8 mouse cellular contexts compared by ENCODE assay signal in the genomic region with DNA sequence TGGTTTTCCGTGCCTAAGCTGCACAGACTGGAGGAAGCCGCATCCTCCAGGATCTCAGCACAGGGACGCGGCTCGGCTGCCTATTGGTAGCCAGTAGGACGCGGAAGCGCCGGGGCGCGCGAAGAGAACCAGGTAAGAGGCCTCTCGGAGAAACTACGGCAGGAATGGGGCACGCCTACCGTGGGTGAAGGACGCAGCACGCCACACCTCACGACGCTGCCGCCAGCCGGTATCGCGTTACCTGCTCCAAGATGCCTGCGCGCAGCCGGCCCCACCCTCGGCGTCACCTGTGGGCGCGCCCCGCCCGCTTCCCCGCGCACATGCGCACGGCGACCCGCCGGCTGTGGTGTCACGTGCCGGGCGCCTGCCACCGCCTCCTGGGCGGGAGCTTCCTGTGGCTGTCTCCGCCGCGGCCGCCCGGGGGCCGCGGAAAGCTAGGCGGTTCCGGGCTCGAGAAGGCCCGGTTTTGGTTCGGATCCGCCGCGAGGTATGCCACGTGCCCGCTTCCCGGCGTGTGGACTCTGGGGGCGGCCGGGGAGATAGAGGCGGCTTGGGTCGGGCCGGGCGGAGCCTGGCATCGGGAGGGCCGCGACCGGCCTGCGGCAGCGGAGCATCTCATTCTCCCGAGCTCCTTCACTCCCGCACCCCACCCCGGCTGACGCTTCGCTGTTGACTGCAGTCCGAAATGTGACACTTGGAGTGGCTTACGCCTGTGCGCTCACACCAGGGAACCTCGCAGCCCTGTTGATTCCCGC. TPM values are rescaled to one million over a fixed set of nuclear protein-coding genes. Genes with fewer than 3 reads are reported as not detected.
DNase-seq lines count a peak whose midpoint lies in the region; ATAC-seq lines count a peak whose summit lies in the region.

TSS of gene Cc2d1b (plus strand) at position 354 of the 755 bp plus-strand sequence.

- DNase-seq in Muller cell, postnatal 12 days (ENCODE audit: inconsistent ontology term) = peak; percentile 95
- DNase-seq in cerebellum, adult 9-11 months = peak; percentile 97
- DNase-seq in frontal cortex, adult 2 months (ENCODE audit: extremely low spot score in 1 of 2, low spot score in 1 of 2) = peak; percentile 84 to 91
- peak; percentile 91 for DNase-seq in hindbrain, embryonic 11.5 days (ENCODE audit: low spot score)
- DNase-seq in layer of hippocampus, postnatal 14 days (ENCODE audit: low spot score in 2 of 2) = peak; percentile 85 to 90
- peak; percentile 90 for DNase-seq in lung, postnatal 14 days
- peak; percentile 86 for DNase-seq in retina, adult 2 months (ENCODE audit: low read depth, low spot score)
- peak; percentile 90 to 94 for DNase-seq in thymus, postnatal 36 days

- peak; percentile 94 for ATAC-seq in hindbrain, embryonic 11.5 days (ENCODE audit: low FRiP score)

- peak within 1 kb of the TSS; percentile 83 for H3K4me3 ChIP-seq in hindbrain, embryonic 11.5 days (ENCODE audit: low read depth, low read length)

- H3K9me3 ChIP-seq in hindbrain, embryonic 11.5 days (ENCODE audit: control insufficient read depth, low read length) = no peaks in the 10 kb centered on the region

- under 1% methylated on average over 73 of the region's 86 CpGs for WGBS in hindbrain, embryonic 11.5 days

- peak within 1 kb of the TSS; percentile 78 for H3K27ac ChIP-seq in hindbrain, embryonic 11.5 days (ENCODE audit: low read depth, low read length)

- peak within 1 kb of the TSS; percentile 93 for H3K9ac ChIP-seq in hindbrain, embryonic 11.5 days (ENCODE audit: low read depth, low read length)

- no peaks in the 10 kb centered on the region for H3K36me3 ChIP-seq in hindbrain, embryonic 11.5 days (ENCODE audit: control insufficient read depth, insufficient read depth, low read length)

- H3K4me1 ChIP-seq in hindbrain, embryonic 11.5 days (replicated peaks; ENCODE audit: control insufficient read depth, insufficient read depth, low read length) = 0 out of 2 replicates have a peak, but pooled peaks cover 5% of the 10 kb centered on the region

- H3K27me3 ChIP-seq in hindbrain, embryonic 11.5 days (ENCODE audit: control insufficient read depth, insufficient read depth, low read length) = no peaks in the 10 kb centered on the region

- peak within 1 kb of the TSS; percentile 89 for H3K4me2 ChIP-seq in hindbrain, embryonic 11.5 days (replicated peaks; ENCODE audit: low read depth, low read length)

RNA-seq across cellular contexts. Expression of gene Cc2d1b, which starts in this region (rescaled TPM):
- polyA plus RNA-seq in frontal cortex, adult 2 months (2012; rRNA removed) = 46.6 and 51.7 TPM in 2 replicates
- polyA plus RNA-seq in hindbrain, embryonic 11.5 days (2014; fragmentation: Nextera tagmentation; extraction: Ambion mirVana) = 19.4 and 19.5 TPM in 2 replicates
- total RNA-seq in layer of hippocampus, postnatal 14 days (2021) = 10 to 100 TPM; 33.6 to 38.5 TPM

Comparison
In these comparisons a context has a peak if more than half of its experiments do, and no peak if none do; other contexts are left out.
1. Peak in every context shown above with its lines: DNase-seq, ATAC-seq, H3K4me3 ChIP-seq and H3K27ac ChIP-seq.